ENCODE assay signal across 20 mouse cellular contexts in genomic region chr16:44485691-44486090, GRCm38 (mm10).
A peak's percentile ranks its signal among the peaks of the same experiment; 100 is the strongest.
DNase-seq lines count a peak whose midpoint lies in the region; ATAC-seq and TF ChIP-seq lines count a peak whose summit lies in the region.
"Had no signal": no experiment of that assay in that cellular context is flagged by ENCODE, and none has a peak within 500 bp of the region (broad histone marks: within the 10 kb centered on the region; RNA-seq: fewer than 3 reads in every experiment).

No protein-coding gene starts in this region.

- intact Hi-C loops in left cerebral cortex, postnatal 14 days (cut with DNase I), result loop anchor here (5.0 to 10.0 kb wide), 2 partner anchors 157 to 229 kb away; no protein-coding TSS in a partner anchor

- no peak for TF ChIP-seq CTCF in forebrain, postnatal 0 days (IDR thresholded peaks at IDR 0.05; ENCODE audit: low read depth)

- H3K4me1 ChIP-seq in forebrain, embryonic 10.5 days, result peaks cover 28% of the 10 kb centered on the region
- no peaks in the 10 kb centered on the region for H3K4me1 ChIP-seq in forebrain, postnatal 0 days (ENCODE audit: insufficient read depth)
- peaks cover 11% of the 10 kb centered on the region; the same call in 1 of the 2 replicates for H3K4me1 ChIP-seq in limb, embryonic 12.5 days (replicated peaks)
- H3K4me1 ChIP-seq in limb, embryonic 10.5 days, result no peaks in the 10 kb centered on the region
- peaks cover 31% of the 10 kb centered on the region for H3K4me1 ChIP-seq in forebrain, embryonic 13.5 days
- H3K4me1 ChIP-seq: heart, embryonic 13.5 days; liver, embryonic 12.5 days had no signal

- peak overlapping the region; percentile 41 for H3K27ac ChIP-seq in forebrain, embryonic 10.5 days
- H3K27ac ChIP-seq in forebrain, postnatal 0 days (ENCODE audit: low read depth, low read length), result no peak overlapping the region
- H3K27ac ChIP-seq in limb, embryonic 12.5 days, result 0 out of 2 replicates have a peak overlapping the region, but pooled peaks have one; percentile 7
- H3K27ac ChIP-seq in limb, embryonic 10.5 days, result no peak overlapping the region
- H3K27ac ChIP-seq in forebrain, embryonic 13.5 days, result peak overlapping the region; percentile 33; the same call in 1 of the 2 replicates
- H3K27ac ChIP-seq: heart, embryonic 13.5 days; liver, embryonic 12.5 days had no signal

- H3K4me2 ChIP-seq in forebrain, postnatal 0 days (ENCODE audit: low read depth), result no peak overlapping the region
- no peak overlapping the region for H3K4me2 ChIP-seq in limb, embryonic 12.5 days
- no peak overlapping the region for H3K4me2 ChIP-seq in forebrain, embryonic 13.5 days
- H3K4me2 ChIP-seq: heart, embryonic 13.5 days; liver, embryonic 12.5 days had no signal

- H3K4me3 ChIP-seq in forebrain, embryonic 10.5 days, result no peak overlapping the region
- H3K4me3 ChIP-seq in forebrain, postnatal 0 days (ENCODE audit: low read depth, low read length), result no peak overlapping the region
- no peak overlapping the region for H3K4me3 ChIP-seq in limb, embryonic 12.5 days (replicated peaks)
- H3K4me3 ChIP-seq in limb, embryonic 10.5 days, result no peak overlapping the region
- H3K4me3 ChIP-seq in forebrain, embryonic 13.5 days, result no peak overlapping the region
- H3K4me3 ChIP-seq: heart, embryonic 13.5 days; liver, embryonic 12.5 days had no signal

- no peak for ATAC-seq in forebrain, postnatal 0 days
- no peak for ATAC-seq in limb, embryonic 12.5 days (ENCODE audit: insufficient number of reproducible peaks, insufficient read depth, low FRiP score, low TSS enrichment, low read depth)
- ATAC-seq in forebrain, embryonic 13.5 days, result no peak
- ATAC-seq: inflammation-experienced regulatory T-cells, adult 6 months; liver, embryonic 12.5 days had no signal

- H3K9me3 ChIP-seq in forebrain, embryonic 10.5 days, result no peaks in the 10 kb centered on the region
- no peaks in the 10 kb centered on the region for H3K9me3 ChIP-seq in forebrain, postnatal 0 days (ENCODE audit: low read length)
- no peaks in the 10 kb centered on the region for H3K9me3 ChIP-seq in limb, embryonic 12.5 days
- H3K9me3 ChIP-seq in limb, embryonic 10.5 days (replicated peaks), result no peaks in the 10 kb centered on the region
- no peaks in the 10 kb centered on the region for H3K9me3 ChIP-seq in forebrain, embryonic 13.5 days (replicated peaks)
- H3K9me3 ChIP-seq: heart, embryonic 13.5 days; liver, embryonic 12.5 days had no signal

- 88% methylated on average over 8 of the region's 8 CpGs for WGBS in forebrain, embryonic 10.5 days
- WGBS in forebrain, postnatal 0 days, result 66% methylated on average over 8 of the region's 8 CpGs
- 91% methylated on average over 8 of the region's 8 CpGs for WGBS in limb, embryonic 12.5 days
- WGBS in limb, embryonic 10.5 days, result 85% methylated on average over 8 of the region's 8 CpGs
- 70% methylated on average over 8 of the region's 8 CpGs for WGBS in forebrain, embryonic 13.5 days

- peaks cover 91% of the 10 kb centered on the region for H3K36me3 ChIP-seq in forebrain, embryonic 10.5 days (replicated peaks)
- no peaks in the 10 kb centered on the region for H3K36me3 ChIP-seq in forebrain, postnatal 0 days (ENCODE audit: insufficient read depth)
- H3K36me3 ChIP-seq in limb, embryonic 12.5 days, result peaks cover 87% of the 10 kb centered on the region
- peaks cover 77% of the 10 kb centered on the region for H3K36me3 ChIP-seq in limb, embryonic 10.5 days
- H3K36me3 ChIP-seq in forebrain, embryonic 13.5 days (ENCODE audit: poor library complexity, severe bottlenecking), result peaks cover 58% of the 10 kb centered on the region
- H3K36me3 ChIP-seq: liver, embryonic 12.5 days had no signal

- no peak overlapping the region for H3K9ac ChIP-seq in forebrain, postnatal 0 days
- H3K9ac ChIP-seq in limb, embryonic 12.5 days (replicated peaks), result no peak overlapping the region
- no peak overlapping the region for H3K9ac ChIP-seq in forebrain, embryonic 13.5 days
- H3K9ac ChIP-seq: heart, embryonic 13.5 days; liver, embryonic 12.5 days had no signal

- DNase-seq in forebrain, embryonic 10.5 days (ENCODE audit: extremely low spot score, low spot score), result no peak
- no peak for DNase-seq in forebrain, postnatal 0 days
- no peak for DNase-seq in limb, embryonic 10.5 days (ENCODE audit: low spot score)
- peak; percentile 24 to 27 for DNase-seq in cerebellum, postnatal 25 days
- no peak for DNase-seq in left cerebral cortex, postnatal 14 days (ENCODE audit: low spot score in 2 of 2)
- DNase-seq: adrenal gland, postnatal 36 days; gastrocnemius, postnatal 10 days; heart, adult 18-20 months; heart, postnatal 36 days; kidney, adult 2 months; kidney, postnatal 10 days; layer of hippocampus, postnatal 36 days; lung, adult 2 months; right cerebral cortex, postnatal 4 days; thymus, adult 2 months had no signal

- H3K27me3 ChIP-seq in forebrain, embryonic 10.5 days (ENCODE audit: poor library complexity, severe bottlenecking), result peaks cover 5% of the 10 kb centered on the region
- H3K27me3 ChIP-seq in forebrain, postnatal 0 days (ENCODE audit: insufficient read depth, low read length), result no peaks in the 10 kb centered on the region
- no peaks in the 10 kb centered on the region for H3K27me3 ChIP-seq in limb, embryonic 12.5 days
- H3K27me3 ChIP-seq in limb, embryonic 10.5 days (ENCODE audit: low read depth, poor library complexity, severe bottlenecking), result no peaks in the 10 kb centered on the region
- H3K27me3 ChIP-seq in forebrain, embryonic 13.5 days, result no peaks in the 10 kb centered on the region

Comparison
In these comparisons a context has a peak if more than half of its experiments do, and no peak if none do; other contexts are left out.
1. H3K27ac ChIP-seq: peak in forebrain, embryonic 10.5 days (single experiment), limb, embryonic 12.5 days (single experiment) and forebrain, embryonic 13.5 days (single experiment); none in forebrain, postnatal 0 days (single experiment) and limb, embryonic 10.5 days (single experiment).
2. DNase-seq: peak in cerebellum, postnatal 25 days (2 of 2); none in forebrain, embryonic 10.5 days (single experiment), forebrain, postnatal 0 days (single experiment), limb, embryonic 10.5 days (single experiment) and left cerebral cortex, postnatal 14 days (0 of 2).